Mouse (Mus musculus): ENCODE results near the gene Trpm6. TPM values are rescaled to one million over a fixed set of nuclear protein-coding genes. Genes with fewer than 3 reads are reported as not detected.
A peak's percentile ranks its signal among the peaks of the same experiment; 100 is the strongest.

Trpm6 gene
- total RNA-seq, 2 experiments from 2014 or later = 0.09 to 0.19 TPM

- no peak for DNase-seq (ENCODE audit: low spot score)
These were observed 21.3 kb downstream of the Trpm6 start for GRCm38 (mm10) chr19:18771048-18771447.

DNA sequence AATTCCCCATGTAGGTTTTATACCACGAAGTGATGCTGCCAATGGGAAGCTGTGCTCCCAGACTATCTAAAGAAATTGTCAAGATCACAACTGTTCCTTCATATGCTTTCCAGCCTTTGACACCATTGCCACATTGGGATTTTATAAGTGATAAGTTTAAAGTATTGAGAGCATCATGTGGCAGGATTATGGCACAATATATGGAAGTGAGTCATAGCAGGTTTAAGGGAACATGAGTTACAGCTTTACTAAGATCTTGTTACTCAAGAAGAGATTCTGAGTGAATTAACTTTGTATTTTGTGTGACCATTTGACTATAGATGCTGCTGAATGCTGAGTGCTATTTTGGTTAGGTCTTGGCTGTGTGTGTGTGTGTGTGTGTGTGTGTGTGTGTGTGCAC is 21.8 kb downstream of the Trpm6 start:
- DNase-seq (ENCODE audit: low spot score) = no peak

DNA sequence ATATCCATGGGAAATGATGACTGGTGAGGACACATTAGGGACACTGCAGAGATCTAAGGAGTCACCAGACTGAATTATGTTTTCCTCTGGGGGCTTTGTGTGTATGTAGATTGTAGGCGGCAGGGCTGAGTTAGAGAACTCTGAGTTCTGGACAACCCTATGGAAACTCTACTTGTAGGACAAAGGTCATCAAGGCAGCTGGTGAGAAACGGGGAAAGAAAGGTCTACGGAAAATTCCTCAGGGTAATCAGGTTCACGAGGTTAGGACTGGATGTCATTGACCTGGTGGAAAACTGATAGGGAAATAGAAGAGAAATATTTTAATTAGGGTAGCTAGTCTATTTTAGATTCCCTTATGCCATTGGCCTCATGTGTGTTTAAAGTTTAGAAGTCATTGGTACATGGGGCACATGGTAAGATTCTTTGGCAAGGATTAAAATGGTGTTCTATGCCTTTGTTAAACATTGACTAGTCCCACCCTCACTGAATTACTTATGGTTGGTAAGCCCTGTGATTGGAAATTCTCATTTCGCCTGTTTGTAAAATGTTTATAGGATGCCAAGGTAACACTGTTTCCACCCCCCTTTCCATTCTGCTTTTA is 23.2 kb downstream of the Trpm6 start:
- DNase-seq (ENCODE audit: low spot score) = no peak

DNA sequence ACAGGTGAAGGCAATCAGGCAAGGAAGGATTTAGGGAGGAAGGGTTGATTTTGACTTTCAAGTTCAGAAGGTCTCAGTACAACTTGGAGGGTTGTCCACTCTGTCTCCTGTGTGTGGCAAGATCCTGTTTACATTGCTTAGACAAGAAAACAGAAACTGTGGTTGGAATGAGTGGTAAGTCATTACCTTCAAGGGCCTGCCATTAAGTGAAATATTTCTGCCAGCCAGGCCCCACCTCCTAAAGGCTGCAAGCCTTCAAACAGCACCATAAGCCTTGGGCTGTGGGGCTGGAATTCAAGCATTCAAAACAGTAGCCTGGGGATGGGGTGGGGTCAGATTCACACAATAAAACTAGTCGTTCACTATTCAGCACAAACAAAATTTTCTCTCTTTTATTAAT is 24.3 kb downstream of the Trpm6 start:
- no peak for DNase-seq (ENCODE audit: low spot score)

- DNase-seq (ENCODE audit: low spot score) = no peak
These were observed 49.9 kb downstream of the Trpm6 start for GRCm38 (mm10) chr19:18799646-18800045.

- DNase-seq (ENCODE audit: low spot score) = no peak
These were observed 61.5 kb downstream of the Trpm6 start for GRCm38 (mm10) chr19:18811264-18811663.

DNA sequence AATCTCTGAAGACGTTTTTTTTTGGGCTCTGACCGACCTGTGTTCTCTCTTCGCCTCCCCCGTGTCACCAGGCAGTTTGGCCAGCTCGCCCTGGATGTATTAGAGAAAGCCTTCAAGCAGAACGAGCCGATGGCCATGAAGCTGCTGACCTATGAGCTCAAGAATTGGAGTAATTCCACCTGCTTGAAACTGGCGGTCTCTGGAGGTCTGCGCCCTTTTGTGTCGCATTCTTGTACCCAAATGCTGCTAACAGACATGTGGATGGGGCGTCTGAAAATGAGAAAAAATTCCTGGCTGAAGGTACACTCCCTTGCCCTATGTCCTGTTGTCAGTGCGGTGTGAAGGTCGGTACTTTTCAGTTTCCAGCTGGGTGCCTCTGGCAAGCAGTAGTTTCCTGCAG is 65.4 kb downstream of the Trpm6 start:
- no peak for DNase-seq (ENCODE audit: low spot score)

DNA sequence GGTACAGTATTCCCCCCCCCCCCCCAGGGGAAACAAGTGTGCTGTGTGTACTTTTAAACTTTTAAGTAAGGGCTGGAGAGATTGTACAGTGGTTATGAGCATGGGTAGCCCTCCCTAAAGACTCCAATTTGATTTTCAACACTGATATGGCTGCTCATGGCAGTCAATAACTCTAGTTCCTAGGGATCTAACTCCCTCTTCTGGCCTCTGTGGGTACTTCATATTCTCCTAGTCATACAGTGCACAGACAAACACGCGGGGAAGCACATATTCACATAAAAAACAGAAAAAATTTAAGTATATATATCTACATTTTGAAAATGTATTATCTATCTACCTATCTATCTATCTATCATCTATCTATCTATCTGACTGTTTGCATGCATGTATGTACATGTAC is 67.6 kb downstream of the Trpm6 start:
- no peak for DNase-seq (ENCODE audit: low spot score)

DNA sequence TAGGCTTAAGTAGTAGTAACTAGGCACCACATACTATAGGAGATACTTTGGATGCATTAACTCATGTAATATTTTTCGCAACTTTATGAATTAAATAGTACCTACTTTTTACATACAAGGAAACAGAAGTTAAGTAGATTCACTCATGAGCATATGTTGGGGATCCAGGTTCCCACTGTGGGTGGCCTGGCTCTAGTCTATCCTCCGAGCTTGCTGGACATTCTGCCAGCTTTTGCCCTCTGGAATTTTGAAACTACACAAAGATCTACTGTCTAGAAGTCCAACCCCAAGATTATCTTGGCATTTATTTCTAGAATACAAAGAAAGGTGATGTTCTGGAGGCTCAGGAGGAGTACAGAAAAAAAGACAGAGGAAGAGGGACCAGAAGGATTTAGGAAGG is 78.8 kb downstream of the Trpm6 start:
- DNase-seq (ENCODE audit: low spot score) = no peak

GRCm38 (mm10) chr19:18831196-18831595 is 81.4 kb downstream of the Trpm6 start:
- DNase-seq (ENCODE audit: low spot score) = no peak

GRCm38 (mm10) chr19:18834971-18835370 is 85.2 kb downstream of the Trpm6 start:
- DNase-seq (ENCODE audit: low spot score) = peak; percentile 40

- DNase-seq (ENCODE audit: low spot score) = no peak
These were observed 92.2 kb downstream of the Trpm6 start for GRCm38 (mm10) chr19:18841789-18842562.

GRCm38 (mm10) chr19:18842626-18843025 is 92.8 kb downstream of the Trpm6 start:
- no peak for DNase-seq (ENCODE audit: low spot score)

DNA sequence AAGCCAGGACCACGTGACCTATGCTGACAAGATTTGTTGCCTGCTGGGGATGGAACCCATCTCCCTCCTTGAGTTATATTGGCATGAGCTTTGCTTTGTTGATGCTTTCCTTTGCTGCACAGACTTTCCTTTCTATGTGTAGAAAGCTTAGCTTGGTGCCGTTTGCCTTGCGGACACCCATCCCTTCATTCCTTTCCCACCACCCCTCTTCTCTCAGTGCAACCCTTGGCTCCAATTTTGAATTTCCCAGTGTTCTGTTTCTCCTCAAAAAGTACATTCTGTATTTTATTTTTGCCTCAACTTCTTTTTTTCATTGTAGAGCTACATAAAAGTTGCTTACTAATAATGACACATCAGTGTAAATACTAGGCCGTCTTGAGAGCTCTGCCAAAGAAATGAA is 96.6 kb downstream of the Trpm6 start:
- no peak for DNase-seq (ENCODE audit: low spot score)

GRCm38 (mm10) chr19:18868311-18868710 is 118.5 kb downstream of the Trpm6 start:
- no peak for DNase-seq (ENCODE audit: low spot score)

DNA sequence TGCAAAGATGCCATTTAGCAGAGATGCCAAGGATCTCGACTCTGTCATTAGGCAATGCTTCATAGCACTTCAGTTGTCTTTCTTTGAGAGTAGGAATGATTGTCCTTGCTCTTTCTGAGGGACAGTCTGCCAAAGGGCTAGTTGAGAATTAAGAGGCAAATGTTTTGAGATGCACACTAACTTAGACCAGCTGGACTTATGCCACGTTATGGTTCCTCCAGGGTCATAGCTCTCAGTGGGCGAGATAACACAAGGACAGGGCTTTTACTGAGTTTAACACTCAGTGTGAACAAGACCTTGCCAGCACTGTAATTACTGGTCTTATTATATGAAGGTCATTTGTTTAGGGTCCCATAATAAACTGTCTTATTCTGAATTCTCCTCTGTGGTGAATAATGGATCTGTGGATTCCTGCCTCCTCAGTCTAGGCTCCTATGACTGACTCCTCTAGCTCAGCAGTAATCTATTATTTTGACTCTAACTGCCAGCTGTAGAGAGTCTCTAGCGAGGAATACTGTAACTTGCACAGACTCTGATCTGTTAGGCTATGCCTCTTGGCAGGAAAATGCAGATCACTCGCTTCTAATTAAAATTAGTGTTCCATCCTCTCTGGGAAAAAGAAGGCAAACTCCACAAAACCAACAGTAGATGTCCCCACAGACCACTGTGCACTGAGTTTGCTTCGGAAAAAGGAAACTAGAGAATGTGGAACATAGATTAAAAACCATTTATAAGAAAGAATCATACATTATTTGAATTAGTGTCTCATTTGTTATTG is 123.2 kb downstream of the Trpm6 start:
- no peak for DNase-seq (ENCODE audit: low spot score)

DNA sequence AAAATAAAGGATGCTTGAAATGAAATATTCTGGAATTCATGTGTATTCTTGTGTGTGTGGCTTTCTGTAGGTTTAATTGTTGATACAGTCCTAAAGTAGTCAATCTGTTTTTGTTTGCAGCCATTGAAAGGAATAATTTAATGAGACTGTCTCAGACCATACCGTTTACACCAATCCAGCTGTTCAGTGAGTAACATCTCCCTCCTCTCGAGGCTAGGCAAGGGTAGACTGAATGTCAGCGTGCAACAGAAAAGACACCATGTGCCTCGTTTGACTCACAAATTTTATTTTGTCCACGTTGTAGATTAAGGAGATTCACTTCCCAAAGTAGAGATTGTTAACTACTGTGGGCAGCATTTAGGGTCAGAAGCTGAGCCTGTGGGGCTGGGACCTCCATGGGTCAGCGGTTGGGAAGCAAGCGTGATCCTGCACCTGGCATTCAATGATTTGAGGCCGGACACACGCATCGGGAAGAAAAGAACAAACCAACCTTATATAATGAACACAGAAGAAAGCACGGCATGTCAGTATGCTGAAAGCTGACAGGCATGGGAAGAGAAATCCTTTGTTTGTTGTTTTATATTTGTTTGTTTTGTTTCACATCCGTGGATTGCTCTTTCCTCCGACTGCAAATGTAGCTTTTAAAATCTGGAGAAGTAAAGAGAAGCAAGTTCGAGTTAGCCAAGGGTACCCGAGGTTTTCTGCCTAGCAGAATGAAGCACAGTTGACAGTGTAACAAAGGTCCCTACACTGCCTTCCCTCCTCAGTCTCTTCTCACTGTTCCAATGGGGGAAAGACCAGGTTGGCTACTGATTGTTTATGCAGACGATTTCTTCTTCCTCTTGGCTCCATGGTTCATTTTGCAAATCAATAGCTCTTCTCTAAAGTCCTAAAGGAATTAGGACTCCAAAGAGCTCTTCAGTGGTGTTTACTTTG is 124.2 kb downstream of the Trpm6 start:
- DNase-seq (ENCODE audit: low spot score) = no peak

GRCm38 (mm10) chr19:18879264-18879663 is 129.5 kb downstream of the Trpm6 start:
- DNase-seq (ENCODE audit: low spot score) = no peak

GRCm38 (mm10) chr19:18881162-18881561 is 131.4 kb downstream of the Trpm6 start:
- no peak for DNase-seq (ENCODE audit: low spot score)

GRCm38 (mm10) chr19:18887646-18888407 is 138.0 kb downstream of the Trpm6 start:
- no peak for DNase-seq (ENCODE audit: low spot score)

Measured in gastrocnemius, adult 18-20 months (tissue).